Mouse (Mus musculus): ENCODE measurements around the gene Sypl. TPM values are rescaled to one million over a fixed set of nuclear protein-coding genes. Genes with fewer than 3 reads are reported as not detected.

Gene Sypl
- polyA plus RNA-seq, 1 experiment from 2014 or later = 176 TPM

GRCm38 (mm10) chr12:33003339-33003965, 49.8 kb downstream of the Sypl start:
- Histone ChIP-seq H3K36me3 (ENCODE audit: control insufficient read depth, insufficient read depth) (no peaks in the 10 kb centered on the region), H3K4me3 (ENCODE audit: low read depth, low read length) (no peak overlapping the region), H3K4me1 (replicated peaks; ENCODE audit: control insufficient read depth, insufficient read depth, low read length) (no peaks in the 10 kb centered on the region), H3K4me2 (replicated peaks; ENCODE audit: low read depth) (no peak overlapping the region), H3K9ac (ENCODE audit: low read depth, low read length) (no peak overlapping the region), H3K9me3 (ENCODE audit: control insufficient read depth) (no peaks in the 10 kb centered on the region), H3K27me3 (replicated peaks; ENCODE audit: control insufficient read depth, insufficient read depth, low read length) (no peaks in the 10 kb centered on the region), H3K27ac (ENCODE audit: low read depth, low read length) (no peak overlapping the region)
- no peak for TF ChIP-seq CTCF (IDR thresholded peaks at IDR 0.05; ENCODE audit: low read depth)
- ATAC-seq = no peak; the same call in 1 of the 2 replicates
- 51% methylated on average over 8 of the region's 8 CpGs for WGBS

- Histone ChIP-seq H3K4me3 (ENCODE audit: low read depth, low read length) (no peak overlapping the region), H3K27ac (ENCODE audit: low read depth, low read length) (no peak overlapping the region), H3K27me3 (replicated peaks; ENCODE audit: control insufficient read depth, insufficient read depth, low read length) (no peaks in the 10 kb centered on the region), H3K36me3 (ENCODE audit: control insufficient read depth, insufficient read depth) (no peaks in the 10 kb centered on the region), H3K4me2 (replicated peaks; ENCODE audit: low read depth) (no peak overlapping the region), H3K9ac (ENCODE audit: low read depth, low read length) (no peak overlapping the region), H3K9me3 (ENCODE audit: control insufficient read depth) (no peaks in the 10 kb centered on the region), H3K4me1 (replicated peaks; ENCODE audit: control insufficient read depth, insufficient read depth, low read length) (no peaks in the 10 kb centered on the region)
- TF ChIP-seq CTCF (IDR thresholded peaks at IDR 0.05; ENCODE audit: low read depth) = no peak
- WGBS = 57% methylated on average over 5 of the region's 5 CpGs
- ATAC-seq = no peak
Measured at GRCm38 (mm10) chr12:33005858-33006257, 52.2 kb downstream of the Sypl start.

- Histone ChIP-seq H3K27ac (ENCODE audit: low read depth, low read length) (no peak overlapping the region), H3K27me3 (replicated peaks; ENCODE audit: control insufficient read depth, insufficient read depth, low read length) (no peaks in the 10 kb centered on the region), H3K4me2 (replicated peaks; ENCODE audit: low read depth) (no peak overlapping the region), H3K36me3 (ENCODE audit: control insufficient read depth, insufficient read depth) (no peaks in the 10 kb centered on the region), H3K4me3 (ENCODE audit: low read depth, low read length) (no peak overlapping the region), H3K9ac (ENCODE audit: low read depth, low read length) (no peak overlapping the region), H3K9me3 (ENCODE audit: control insufficient read depth) (no peaks in the 10 kb centered on the region), H3K4me1 (replicated peaks; ENCODE audit: control insufficient read depth, insufficient read depth, low read length) (no peaks in the 10 kb centered on the region)
- ATAC-seq = no peak
- no peak for TF ChIP-seq CTCF (IDR thresholded peaks at IDR 0.05; ENCODE audit: low read depth)
- 99% methylated on average over 2 of the region's 2 CpGs for WGBS
Measured at GRCm38 (mm10) chr12:33007176-33007575, 53.5 kb downstream of the Sypl start.

GRCm38 (mm10) chr12:33008305-33009110, 54.8 kb downstream of the Sypl start:
- Histone ChIP-seq H3K36me3 (ENCODE audit: control insufficient read depth, insufficient read depth) (no peaks in the 10 kb centered on the region), H3K4me2 (replicated peaks; ENCODE audit: low read depth) (no peak overlapping the region), H3K9me3 (ENCODE audit: control insufficient read depth) (no peaks in the 10 kb centered on the region), H3K27ac (ENCODE audit: low read depth, low read length) (no peak overlapping the region), H3K27me3 (replicated peaks; ENCODE audit: control insufficient read depth, insufficient read depth, low read length) (no peaks in the 10 kb centered on the region), H3K9ac (ENCODE audit: low read depth, low read length) (no peak overlapping the region), H3K4me3 (ENCODE audit: low read depth, low read length) (no peak overlapping the region), H3K4me1 (replicated peaks; ENCODE audit: control insufficient read depth, insufficient read depth, low read length) (no peaks in the 10 kb centered on the region)
- ATAC-seq = peak; percentile 70
- 40% methylated on average over 7 of the region's 7 CpGs for WGBS
- no peak for TF ChIP-seq CTCF (IDR thresholded peaks at IDR 0.05; ENCODE audit: low read depth)

- 83% methylated on average over 6 of the region's 6 CpGs for WGBS
- H3K4me2 ChIP-seq (replicated peaks; ENCODE audit: low read depth) = no peak overlapping the region
- no peaks in the 10 kb centered on the region for H3K36me3 ChIP-seq (ENCODE audit: control insufficient read depth, insufficient read depth)
- no peaks in the 10 kb centered on the region for H3K27me3 ChIP-seq (replicated peaks; ENCODE audit: control insufficient read depth, insufficient read depth, low read length)
- no peak for TF ChIP-seq CTCF (IDR thresholded peaks at IDR 0.05; ENCODE audit: low read depth)
- H3K9me3 ChIP-seq (ENCODE audit: control insufficient read depth) = no peaks in the 10 kb centered on the region
- no peaks in the 10 kb centered on the region for H3K4me1 ChIP-seq (replicated peaks; ENCODE audit: control insufficient read depth, insufficient read depth, low read length)
- ATAC-seq = no peak
- H3K27ac ChIP-seq (ENCODE audit: low read depth, low read length) = no peak overlapping the region
- H3K9ac ChIP-seq (ENCODE audit: low read depth, low read length) = no peak overlapping the region
- no peak overlapping the region for H3K4me3 ChIP-seq (ENCODE audit: low read depth, low read length)
Measured at GRCm38 (mm10) chr12:33009206-33009966, 55.7 kb downstream of the Sypl start.

GRCm38 (mm10) chr12:33010026-33010425, 56.3 kb downstream of the Sypl start:
- peak; percentile 85 for TF ChIP-seq CTCF (IDR thresholded peaks at IDR 0.05; ENCODE audit: low read depth)
- Histone ChIP-seq H3K9me3 (ENCODE audit: control insufficient read depth) (no peaks in the 10 kb centered on the region), H3K4me1 (replicated peaks; ENCODE audit: control insufficient read depth, insufficient read depth, low read length) (no peaks in the 10 kb centered on the region), H3K27me3 (replicated peaks; ENCODE audit: control insufficient read depth, insufficient read depth, low read length) (no peaks in the 10 kb centered on the region), H3K9ac (ENCODE audit: low read depth, low read length) (no peak overlapping the region), H3K4me2 (replicated peaks; ENCODE audit: low read depth) (no peak overlapping the region), H3K36me3 (ENCODE audit: control insufficient read depth, insufficient read depth) (no peaks in the 10 kb centered on the region), H3K4me3 (ENCODE audit: low read depth, low read length) (no peak overlapping the region), H3K27ac (ENCODE audit: low read depth, low read length) (no peak overlapping the region)
- WGBS = 41% methylated on average over 3 of the region's 3 CpGs
- ATAC-seq = 0 out of 2 replicates have a peak, but pooled peaks have one; percentile 28
